Mouse (Mus musculus) cerebellum, adult 18-20 months (tissue): ENCODE data around the gene Oxtr.
A peak's percentile ranks its signal among the peaks of the same experiment; 100 is the strongest.

Experiments used
- DNase-seq, 2 experiments: peaks; one replicate each; pipeline ENCODE4 v3.0.0; 2021

Oxtr gene

DNA sequence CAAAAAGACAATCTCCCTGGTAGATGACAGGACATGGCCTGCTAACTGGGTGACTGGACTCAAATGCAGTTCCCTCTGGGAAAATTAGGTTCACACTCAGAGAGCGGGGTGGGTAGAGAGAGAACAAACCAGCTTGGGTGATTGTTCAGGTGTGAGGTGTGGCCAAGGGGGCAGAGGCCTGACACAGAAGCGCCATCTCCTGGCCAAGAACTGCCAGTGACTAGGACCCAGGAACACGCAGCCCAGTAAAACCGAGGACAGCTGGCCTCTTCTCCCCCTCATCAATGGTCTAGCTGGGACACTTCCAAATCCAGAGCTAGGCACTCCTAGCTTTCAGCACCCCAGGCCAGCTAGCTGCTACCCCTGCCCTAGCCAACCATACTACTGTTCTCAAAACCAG is 5.4 kb downstream of the Oxtr start:
- DNase-seq, result peak; percentile 20 to 37

- DNase-seq, result no peak
Measured at GRCm38 (mm10) chr6:112479861-112480260, 9.9 kb downstream of the Oxtr start.

DNA sequence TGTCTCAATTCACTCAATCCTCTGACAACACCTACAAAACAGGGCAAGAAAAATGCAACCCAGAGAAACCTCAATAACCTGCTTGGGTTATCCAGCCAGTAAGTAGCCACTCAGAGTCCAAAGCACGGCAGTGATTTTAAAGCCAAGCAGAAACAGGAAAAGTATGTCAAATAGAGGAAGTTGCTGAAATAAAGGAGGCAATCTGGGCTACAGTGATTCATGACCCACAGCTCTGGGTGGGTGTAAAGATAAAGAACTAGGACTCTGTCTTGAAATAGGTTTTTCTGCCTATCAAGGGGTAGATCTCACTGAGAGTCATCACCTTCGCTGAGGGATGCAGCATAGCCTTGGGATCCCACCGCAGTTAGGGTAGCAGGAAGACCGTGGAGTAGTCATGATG is 18.1 kb downstream of the Oxtr start:
- DNase-seq, result no peak

DNA sequence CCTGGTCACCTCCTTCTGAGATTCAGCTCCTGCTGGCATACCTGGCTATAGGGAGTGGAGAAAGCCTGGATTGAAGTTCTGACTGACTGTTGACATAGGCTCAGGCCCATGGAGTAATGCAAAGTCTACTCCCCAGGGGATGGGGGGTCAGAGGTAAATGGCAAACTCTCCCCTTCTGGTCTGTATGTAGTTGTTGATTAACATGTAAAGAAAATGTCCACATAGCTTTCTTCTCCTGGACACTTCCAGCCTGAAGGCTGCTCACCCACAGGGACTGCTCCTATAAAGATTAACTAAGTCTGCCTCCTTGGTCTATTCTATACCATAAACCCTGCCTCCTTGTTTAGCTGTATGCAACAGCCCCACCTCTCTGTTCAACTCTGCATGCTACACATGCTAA is 23.7 kb downstream of the Oxtr start:
- no peak for DNase-seq

- peak; percentile 7 to 9 for DNase-seq
Measured at GRCm38 (mm10) chr6:112465441-112465840, 24.3 kb downstream of the Oxtr start.

- no peak for DNase-seq
Measured at GRCm38 (mm10) chr6:112463331-112463730, 26.4 kb downstream of the Oxtr start.

DNA sequence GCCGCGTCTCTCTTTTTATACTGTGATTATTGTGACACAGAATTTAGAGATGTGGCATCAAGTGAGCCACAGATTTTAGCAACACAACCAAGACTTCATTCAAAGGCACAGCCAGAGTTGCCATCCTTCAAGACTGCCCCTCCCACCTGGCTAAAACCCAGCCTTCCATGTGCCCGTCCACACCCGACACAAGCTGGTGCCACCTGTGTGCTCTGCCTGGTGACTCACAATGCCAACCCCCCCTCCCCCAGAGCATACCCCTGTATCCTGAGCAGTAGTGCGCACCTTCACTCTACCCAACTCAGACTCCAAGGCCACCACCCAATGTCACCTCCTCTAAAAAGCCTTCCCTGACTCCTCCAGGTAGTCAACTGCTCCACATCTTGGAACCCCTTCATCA is 28.3 kb downstream of the Oxtr start:
- no peak for DNase-seq

- DNase-seq, result no peak
Measured at GRCm38 (mm10) chr6:112459341-112459749, 30.4 kb downstream of the Oxtr start, which contains the start of gene Cav3. Gene Cav3 (plus strand): TSS chr6:112459505.

DNA sequence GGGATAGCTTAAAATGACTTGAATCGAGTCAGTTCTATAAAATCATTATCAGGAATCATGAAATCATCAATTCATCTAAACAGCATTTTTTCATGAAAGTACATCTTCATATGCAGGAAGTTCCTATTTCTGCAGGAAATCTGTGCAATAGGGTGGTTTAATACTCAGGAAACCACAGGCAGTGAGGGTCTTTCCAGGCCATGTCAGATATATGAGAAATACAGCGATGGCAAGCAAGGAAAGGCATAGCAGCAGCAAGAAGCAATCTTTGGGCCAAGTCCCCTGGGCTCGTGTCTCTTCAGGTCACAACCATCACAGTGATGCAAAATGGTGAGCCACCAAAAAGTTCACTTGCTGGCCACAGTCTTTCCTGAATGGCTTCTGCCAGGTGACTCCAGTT is 44.1 kb downstream of the Oxtr start:
- DNase-seq, result no peak

- no peak for DNase-seq
Measured at GRCm38 (mm10) chr6:112426018-112426732, 63.6 kb downstream of the Oxtr start.

GRCm38 (mm10) chr6:112423746-112424501 is 65.8 kb downstream of the Oxtr start:
- DNase-seq, result no peak
